Mouse (Mus musculus): Measurements from ENCODE around the gene Hoxb7. TPM values are rescaled to one million over a fixed set of nuclear protein-coding genes. Genes with fewer than 3 reads are reported as not detected.

The Hoxb7 gene
- total RNA-seq, 4 experiments from 2014 or later = 0.52 to 1.0 (median 0.94) TPM; not detected in 1

- DNase-seq (ENCODE audit: low spot score in 2 of 2) = no peak
These were observed 1.4 kb upstream of the Hoxb7 start for GRCm38 (mm10) chr11:96284774-96285734.

GRCm38 (mm10) chr11:96286739-96287385 lies 439 bp downstream of the Hoxb7 start:
- DNase-seq (ENCODE audit: low spot score in 2 of 2) = no peak

DNA sequence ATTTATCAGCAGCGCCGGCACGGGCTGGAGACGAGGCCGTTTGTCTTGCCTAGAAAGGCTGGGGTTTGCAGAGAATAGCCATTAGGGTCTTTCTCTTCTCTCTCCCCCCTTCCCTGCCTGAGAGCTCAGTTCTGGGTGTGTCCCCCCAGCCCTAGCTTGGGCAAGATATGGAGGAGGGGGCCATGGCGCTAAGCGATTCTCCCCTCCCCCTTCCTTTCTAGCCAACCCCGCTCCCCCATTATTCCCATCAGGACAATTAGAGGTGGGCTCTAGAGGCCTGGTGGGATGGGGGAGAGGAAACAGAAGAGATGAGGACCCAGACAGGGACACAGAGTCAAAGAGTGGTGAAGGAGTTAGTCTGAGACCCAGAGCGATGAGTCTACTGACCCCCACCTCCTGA lies 988 bp downstream of the Hoxb7 start:
- no peak for DNase-seq (ENCODE audit: low spot score in 2 of 2)

GRCm38 (mm10) chr11:96288455-96289221 lies 2.2 kb downstream of the Hoxb7 start:
- no peak for DNase-seq (ENCODE audit: low spot score in 2 of 2)

DNA sequence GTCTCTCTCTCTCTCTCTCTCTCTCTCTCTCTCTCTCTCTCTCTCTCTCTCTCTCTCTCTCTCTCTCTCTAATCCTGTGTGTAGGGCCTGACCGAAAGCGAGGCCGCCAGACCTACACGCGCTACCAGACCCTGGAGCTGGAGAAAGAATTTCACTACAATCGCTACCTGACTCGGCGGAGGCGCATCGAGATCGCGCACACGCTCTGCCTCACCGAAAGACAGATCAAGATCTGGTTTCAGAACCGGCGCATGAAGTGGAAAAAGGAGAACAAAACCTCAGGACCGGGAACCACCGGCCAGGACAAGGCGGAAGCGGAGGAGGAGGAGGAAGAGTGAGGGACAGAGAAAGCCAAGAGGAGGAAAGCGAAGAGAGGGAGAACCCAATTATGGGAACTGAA lies 2.9 kb downstream of the Hoxb7 start:
- DNase-seq (ENCODE audit: low spot score in 2 of 2) = no peak

DNA sequence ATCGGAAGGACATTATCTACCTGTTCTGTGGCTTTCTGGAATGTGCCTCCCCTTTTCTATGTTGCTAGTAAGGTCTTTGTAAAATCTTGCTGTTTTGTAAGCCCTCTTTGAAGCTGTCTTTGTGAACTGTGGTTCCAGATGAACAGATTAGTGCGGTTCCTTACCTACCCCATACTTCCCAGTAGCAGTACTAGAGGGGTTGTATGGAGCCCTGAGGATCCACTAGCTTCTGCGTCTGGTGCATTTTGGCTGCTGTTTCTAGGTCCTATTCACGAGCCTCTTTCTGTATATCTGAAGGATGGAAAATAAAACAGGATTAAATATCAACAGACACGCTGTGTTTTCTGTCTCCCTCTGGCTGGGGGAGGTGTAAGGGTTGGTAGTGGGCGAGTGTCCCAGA lies 3.4 kb downstream of the Hoxb7 start:
- DNase-seq (ENCODE audit: low spot score in 2 of 2) = no peak

- DNase-seq (ENCODE audit: low spot score in 2 of 2) = no peak
These were observed 4.4 kb downstream of the Hoxb7 start for GRCm38 (mm10) chr11:96290705-96291355.

DNA sequence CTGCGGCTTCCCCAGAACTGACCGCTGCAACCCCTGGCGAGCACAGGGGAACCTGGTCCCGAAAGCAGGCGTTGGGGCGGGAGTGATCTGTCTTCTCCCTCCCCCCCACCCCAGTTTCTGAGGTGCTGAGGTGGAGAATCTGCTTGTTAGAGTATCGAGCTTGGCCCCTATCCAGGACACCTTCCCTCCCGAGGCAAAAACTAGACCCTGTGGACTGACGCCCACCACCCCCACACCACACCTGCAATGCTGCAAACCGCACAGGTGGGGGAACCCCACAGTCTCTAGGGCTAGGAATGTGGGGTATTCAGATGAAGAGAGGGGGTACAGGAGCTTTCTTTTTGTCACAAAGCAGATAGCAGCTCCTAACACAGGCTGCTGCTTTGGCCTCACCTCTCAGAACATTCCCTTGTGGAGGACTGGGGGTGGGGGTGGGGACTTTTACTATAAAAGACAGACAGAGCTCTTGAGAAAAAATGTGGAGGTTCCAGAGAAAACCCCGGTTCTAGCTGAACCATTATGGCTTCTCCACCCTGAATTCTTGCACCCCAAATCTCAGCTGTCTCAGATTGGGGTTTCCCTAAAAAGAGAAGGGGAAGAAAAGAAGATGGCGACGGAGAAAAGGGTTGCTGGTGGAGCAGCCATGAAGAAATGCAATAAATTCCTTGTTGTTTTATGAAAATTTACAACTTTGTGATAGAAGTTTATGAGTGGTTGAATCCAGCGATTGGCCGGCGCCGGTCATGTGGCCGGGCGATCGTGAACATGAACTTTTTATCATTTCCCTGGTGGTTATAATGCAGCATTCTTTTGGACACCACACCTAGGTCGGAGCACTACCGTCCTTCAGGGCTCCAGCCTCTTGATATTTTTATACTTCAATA lies 5.5 kb downstream of the Hoxb7 start, which contains the start of gene Hoxb6:
TSS of gene Hoxb6 (plus strand) at position 796 of the 884 bp plus-strand sequence.
- DNase-seq (ENCODE audit: low spot score in 2 of 2) = no peak

- no peak for DNase-seq (ENCODE audit: low spot score in 2 of 2)
These were observed 6.3 kb downstream of the Hoxb7 start for GRCm38 (mm10) chr11:96292565-96293301.

DNA sequence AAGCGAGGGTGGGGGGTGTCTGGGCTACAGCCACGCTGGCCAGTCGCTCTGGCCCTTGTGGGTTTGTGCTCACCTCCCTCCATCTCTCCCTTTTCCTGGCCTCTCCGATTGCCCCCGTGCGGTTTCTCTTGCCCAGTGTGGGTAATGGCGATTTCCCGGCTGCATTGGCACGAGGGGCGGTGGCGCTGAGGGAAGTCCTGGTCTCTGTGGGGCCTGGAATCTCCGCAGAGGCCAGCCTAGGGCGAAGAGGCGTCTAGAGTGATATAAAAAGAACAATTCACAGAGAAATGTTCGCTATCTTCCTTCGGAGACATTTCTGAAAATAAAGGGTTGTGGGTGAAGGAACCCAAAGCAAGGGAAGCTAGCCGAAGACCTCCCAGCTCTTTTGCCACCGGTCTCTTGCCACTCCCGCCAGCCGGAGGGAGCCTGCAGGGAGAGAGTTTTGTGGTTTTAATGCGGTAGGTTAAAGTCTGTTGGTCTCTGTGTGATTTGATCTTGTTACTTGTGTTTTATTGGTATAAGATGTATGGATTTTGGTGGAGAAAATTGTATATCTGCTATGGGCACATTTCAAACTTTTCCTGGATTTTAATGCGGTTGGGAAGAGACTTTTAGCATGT lies 7.0 kb downstream of the Hoxb7 start:
- no peak for DNase-seq (ENCODE audit: low spot score in 2 of 2)

DNA sequence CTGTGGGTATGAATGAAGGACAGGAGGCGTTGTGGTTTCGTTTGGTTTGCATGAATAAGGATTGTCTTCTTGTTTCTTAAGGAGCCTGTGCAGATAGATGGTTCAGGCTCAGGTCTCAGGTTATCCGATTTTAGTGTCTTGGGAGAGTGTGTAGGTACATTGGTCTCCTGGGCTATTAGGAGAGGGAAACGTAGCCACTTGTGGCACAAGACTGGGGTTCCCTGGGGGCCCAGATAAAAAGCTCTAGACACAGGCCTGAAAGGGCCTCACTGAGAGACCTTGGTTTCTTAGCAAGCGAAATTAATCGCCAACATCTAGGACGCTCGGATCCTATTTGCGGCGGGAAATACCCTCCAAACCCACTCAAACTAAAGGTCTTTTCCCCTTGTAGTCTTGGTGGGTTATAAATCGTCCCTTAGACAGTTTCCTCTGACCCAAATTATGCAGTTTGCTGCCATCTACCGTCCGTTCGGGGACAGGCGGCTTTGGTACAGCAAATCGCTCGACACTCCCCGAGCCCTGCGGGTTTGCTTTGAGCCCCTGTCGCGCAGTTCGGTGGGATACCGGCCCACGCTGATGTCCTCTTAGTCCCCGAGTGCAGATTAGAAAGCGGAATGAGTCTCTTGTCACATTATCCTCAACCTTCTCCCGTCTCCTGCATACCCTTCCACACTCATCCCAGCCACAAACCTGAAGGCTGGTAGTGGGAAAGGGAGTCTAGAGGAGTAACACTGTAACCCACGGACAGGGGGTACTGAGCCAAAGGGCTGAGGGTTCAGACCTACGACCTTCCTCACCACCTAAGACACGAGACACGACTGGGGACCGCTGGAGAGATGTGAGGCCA lies 8.0 kb downstream of the Hoxb7 start:
- peak in 1 of 2 experiments; percentile 35 for DNase-seq (ENCODE audit: low spot score in 2 of 2)

- no peak for DNase-seq (ENCODE audit: low spot score in 2 of 2)
These were observed 8.8 kb downstream of the Hoxb7 start for GRCm38 (mm10) chr11:96295092-96295835.

GRCm38 (mm10) chr11:96296997-96297396 lies 10.6 kb downstream of the Hoxb7 start:
- no peak for DNase-seq (ENCODE audit: low spot score in 2 of 2)

DNA sequence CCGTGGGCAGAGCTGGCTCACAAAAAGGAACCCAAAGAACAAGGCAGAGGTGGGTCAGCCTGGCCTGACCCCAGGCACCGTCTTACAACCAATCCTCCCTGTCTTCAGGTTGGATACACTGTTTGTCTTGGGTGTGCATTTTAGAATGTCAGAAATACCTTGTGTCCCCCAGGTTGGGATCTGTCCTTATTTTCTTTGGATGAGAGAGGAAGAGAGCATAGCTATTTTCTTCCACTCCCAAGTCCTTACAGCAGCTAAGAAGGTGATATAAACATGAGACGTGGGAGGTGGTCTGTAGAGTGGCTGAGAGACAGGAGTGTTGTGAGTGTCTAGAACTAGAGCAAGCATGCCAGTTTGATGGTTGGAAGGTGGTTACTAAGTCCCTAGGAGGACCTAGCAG lies 11.0 kb downstream of the Hoxb7 start:
- DNase-seq (ENCODE audit: low spot score in 2 of 2) = no peak

- no peak for DNase-seq (ENCODE audit: low spot score in 2 of 2)
These were observed 11.7 kb downstream of the Hoxb7 start for GRCm38 (mm10) chr11:96297968-96298635.

GRCm38 (mm10) chr11:96298895-96299667 lies 12.7 kb downstream of the Hoxb7 start:
- no peak for DNase-seq (ENCODE audit: low spot score in 2 of 2)
